Mouse (Mus musculus): ENCODE measurements at regions not wholly inside any gene's neighbourhood (a gene's known extent, or its start where the extent isn't known, plus 50 kb on each side); places are given as distances from the start of the nearest gene placed in this dataset.
A peak's percentile ranks its signal among the peaks of the same experiment; 100 is the strongest.
"Not testable (repeated sequence)": the region's sequence is repeated elsewhere in the genome, so short reads cannot be mapped to it uniquely, and the experiment has no call there.

GRCm38 (mm10) chr14:19327321-19327720 lies 91.4 kb downstream of the Gm21738 start:
- H3K4me2 ChIP-seq (replicated peaks; ENCODE audit: low read depth, low read length, severe bottlenecking): no peak overlapping the region
- H3K4me3 ChIP-seq (replicated peaks; ENCODE audit: low read length): no peak overlapping the region
- TF ChIP-seq POLR2A (IDR thresholded peaks at IDR 0.05; ENCODE audit: borderline replicate concordance, extremely low read depth, insufficient read depth, insufficient read length): no peak
- no peaks in the 10 kb centered on the region for H3K27me3 ChIP-seq (ENCODE audit: control insufficient read depth, insufficient read depth, low read length)
- 79% methylated on average over 6 of the region's 6 CpGs for WGBS
- H3K9ac ChIP-seq (ENCODE audit: low read depth, low read length, severe bottlenecking): no peak overlapping the region
- no peaks in the 10 kb centered on the region for H3K36me3 ChIP-seq (ENCODE audit: control insufficient read depth, insufficient read depth, low read length)
- ATAC-seq (ENCODE audit: low FRiP score, low read depth): no peak
- H3K27ac ChIP-seq (replicated peaks; ENCODE audit: low read depth, low read length): no peak overlapping the region
- no peaks in the 10 kb centered on the region for H3K4me1 ChIP-seq (ENCODE audit: control insufficient read depth, insufficient read depth, low read length)
- DNase-seq (ENCODE audit: low spot score): no peak
- H3K9me3 ChIP-seq (ENCODE audit: control insufficient read depth, low read length): peaks cover 9% of the 10 kb centered on the region

GRCm38 (mm10) chr14:19311614-19312013 lies 107.1 kb downstream of the Gm21738 start:
- H3K36me3 ChIP-seq (ENCODE audit: control insufficient read depth, insufficient read depth, low read length): no peaks in the 10 kb centered on the region
- H3K9ac ChIP-seq (ENCODE audit: low read depth, low read length, severe bottlenecking): no peak overlapping the region
- WGBS: 80% methylated on average over 21 of the region's 21 CpGs
- H3K4me1 ChIP-seq (ENCODE audit: control insufficient read depth, insufficient read depth, low read length): no peaks in the 10 kb centered on the region
- H3K4me2 ChIP-seq (replicated peaks; ENCODE audit: low read depth, low read length, severe bottlenecking): no peak overlapping the region
- no peak overlapping the region for H3K27ac ChIP-seq (replicated peaks; ENCODE audit: low read depth, low read length)
- no peaks in the 10 kb centered on the region for H3K27me3 ChIP-seq (ENCODE audit: control insufficient read depth, insufficient read depth, low read length)
- ATAC-seq (ENCODE audit: low FRiP score, low read depth): no peak
- no peak for DNase-seq (ENCODE audit: low spot score)
- no peak for TF ChIP-seq POLR2A (IDR thresholded peaks at IDR 0.05; ENCODE audit: borderline replicate concordance, extremely low read depth, insufficient read depth, insufficient read length)
- H3K4me3 ChIP-seq (replicated peaks; ENCODE audit: low read length): no peak overlapping the region
- H3K9me3 ChIP-seq (ENCODE audit: control insufficient read depth, low read length): no peaks in the 10 kb centered on the region

- H3K4me2 ChIP-seq (replicated peaks; ENCODE audit: low read depth, low read length, severe bottlenecking); H3K27ac ChIP-seq (replicated peaks; ENCODE audit: low read depth, low read length); ATAC-seq (ENCODE audit: low FRiP score, low read depth); DNase-seq (ENCODE audit: low spot score); H3K27me3 ChIP-seq (ENCODE audit: control insufficient read depth, insufficient read depth, low read length); H3K4me1 ChIP-seq (ENCODE audit: control insufficient read depth, insufficient read depth, low read length); H3K9me3 ChIP-seq (ENCODE audit: control insufficient read depth, low read length); H3K36me3 ChIP-seq (ENCODE audit: control insufficient read depth, insufficient read depth, low read length); H3K4me3 ChIP-seq (replicated peaks; ENCODE audit: low read length); H3K9ac ChIP-seq (ENCODE audit: low read depth, low read length, severe bottlenecking): not testable (repeated sequence)
- 53% methylated on average over 4 of the region's 4 CpGs for WGBS
These were observed 115.9 kb downstream of the Gm21738 start for GRCm38 (mm10) chr14:19302859-19303258.

- Histone ChIP-seq H3K27ac (replicated peaks; ENCODE audit: low read depth, low read length) (no peak overlapping the region), H3K4me2 (replicated peaks; ENCODE audit: low read depth, low read length, severe bottlenecking) (no peak overlapping the region), H3K27me3 (ENCODE audit: control insufficient read depth, insufficient read depth, low read length) (no peaks in the 10 kb centered on the region), H3K9me3 (ENCODE audit: control insufficient read depth, low read length) (0 out of 2 replicates have a peak, but pooled peaks cover 2% of the 10 kb centered on the region), H3K4me1 (ENCODE audit: control insufficient read depth, insufficient read depth, low read length) (no peaks in the 10 kb centered on the region), H3K4me3 (replicated peaks; ENCODE audit: low read length) (no peak overlapping the region), H3K9ac (ENCODE audit: low read depth, low read length, severe bottlenecking) (no peak overlapping the region), H3K36me3 (ENCODE audit: control insufficient read depth, insufficient read depth, low read length) (no peaks in the 10 kb centered on the region)
- TF ChIP-seq POLR2A (IDR thresholded peaks at IDR 0.05; ENCODE audit: borderline replicate concordance, extremely low read depth, insufficient read depth, insufficient read length): no peak
- no peak for ATAC-seq (ENCODE audit: low FRiP score, low read depth)
- 77% methylated on average over 1 of the region's 1 CpGs for WGBS
- no peak for DNase-seq (ENCODE audit: low spot score)
These were observed 139.6 kb downstream of the Gm21738 start for GRCm38 (mm10) chr14:19279096-19279495.

GRCm38 (mm10) chr14:19277777-19278385 lies 140.8 kb downstream of the Gm21738 start:
- H3K36me3 ChIP-seq (ENCODE audit: control insufficient read depth, insufficient read depth, low read length): no peaks in the 10 kb centered on the region
- no peaks in the 10 kb centered on the region for H3K4me1 ChIP-seq (ENCODE audit: control insufficient read depth, insufficient read depth, low read length)
- H3K4me3 ChIP-seq (replicated peaks; ENCODE audit: low read length): no peak overlapping the region
- ATAC-seq (ENCODE audit: low FRiP score, low read depth) (peak; percentile 89), DNase-seq (ENCODE audit: low spot score) (peak; percentile 86)
- H3K9ac ChIP-seq (ENCODE audit: low read depth, low read length, severe bottlenecking): no peak overlapping the region
- 65% methylated on average over 4 of the region's 4 CpGs for WGBS
- no peak overlapping the region for H3K27ac ChIP-seq (replicated peaks; ENCODE audit: low read depth, low read length)
- no peak for TF ChIP-seq POLR2A (IDR thresholded peaks at IDR 0.05; ENCODE audit: borderline replicate concordance, extremely low read depth, insufficient read depth, insufficient read length)
- H3K9me3 ChIP-seq (ENCODE audit: control insufficient read depth, low read length): peaks cover 7% of the 10 kb centered on the region; the same call in 1 of the 2 replicates
- no peaks in the 10 kb centered on the region for H3K27me3 ChIP-seq (ENCODE audit: control insufficient read depth, insufficient read depth, low read length)
- H3K4me2 ChIP-seq (replicated peaks; ENCODE audit: low read depth, low read length, severe bottlenecking): no peak overlapping the region

Data from limb, embryonic 14.5 days (tissue).